Mouse (Mus musculus) adrenal gland, adult 18-20 months (tissue): Measurements from ENCODE around the gene Nudt2. TPM values are rescaled to one million over a fixed set of nuclear protein-coding genes. Genes with fewer than 3 reads are reported as not detected.

Source experiments
- DNase-seq, 2 experiments: peaks; one replicate each; pipeline ENCODE4 v3.0.0; 2021 to 2022; ENCODE audit warnings: low spot score in 2 of 2
- total RNA-seq, 2 experiments: library from RNA; stranded (reverse); gene quantifications; 1 replicate in 1 of 2; 2 replicates in 1 of 2; pipeline ENCODE4 v1.2.3; 2021

Gene Nudt2
- total RNA-seq, 2 experiments from 2014 or later: 25.6 to 27.0 TPM

- DNase-seq: no peak
Observed at GRCm38 (mm10) chr4:41518349-41518748, 53.4 kb downstream of the Nudt2 start.

GRCm38 (mm10) chr4:41519195-41519594, 54.2 kb downstream of the Nudt2 start:
- no peak for DNase-seq

- no peak for DNase-seq
Observed at GRCm38 (mm10) chr4:41520641-41521040, 55.7 kb downstream of the Nudt2 start.

GRCm38 (mm10) chr4:41522136-41522535, 57.2 kb downstream of the Nudt2 start:
- no peak for DNase-seq

GRCm38 (mm10) chr4:41522788-41523187, 57.8 kb downstream of the Nudt2 start:
- DNase-seq: no peak

GRCm38 (mm10) chr4:41523839-41524238, 58.9 kb downstream of the Nudt2 start:
- no peak for DNase-seq

- DNase-seq: no peak
Observed at GRCm38 (mm10) chr4:41524829-41525228, 59.9 kb downstream of the Nudt2 start.

GRCm38 (mm10) chr4:41526553-41526952, 61.6 kb downstream of the Nudt2 start:
- DNase-seq: no peak

- no peak for DNase-seq
Observed at GRCm38 (mm10) chr4:41527076-41527475, 62.1 kb downstream of the Nudt2 start.

- DNase-seq: peak in 1 of 2 experiments; percentile 39
Observed at GRCm38 (mm10) chr4:41527996-41528395, 63.0 kb downstream of the Nudt2 start.

Other genes with a start within 250 kb of the Nudt2 start
- gene Ubap2, start 190.0 kb upstream of the Nudt2 start, total RNA-seq: 10 to 100 TPM; 35.4 to 36.2 TPM
- gene Dcaf12, start 150.3 kb upstream of the Nudt2 start, total RNA-seq: 10 to 100 TPM; 41.0 to 53.2 TPM
- 10 to 100 TPM; 52.3 to 56.9 TPM for gene Ubap1, start 116.2 kb upstream of the Nudt2 start, total RNA-seq
- under 1 TPM; 0.90 to 0.93 TPM for gene Kif24, start 264 bp upstream of the Nudt2 start, total RNA-seq
- 10 to 100 TPM; 11.6 to 12.4 TPM for gene AI464131, start 37.9 kb downstream of the Nudt2 start, total RNA-seq
- 1 to 10 TPM in 1 of 2 experiments, under 1 TPM in 1; 0.60 to 1.1 TPM for gene 1110017D15Rik, start 52.2 kb downstream of the Nudt2 start, total RNA-seq
- gene Fam219a, start 104.4 kb downstream of the Nudt2 start, total RNA-seq: 10 to 100 TPM; 15.7 to 20.2 TPM
- not detected for gene Dnaic1, start 104.6 kb downstream of the Nudt2 start, total RNA-seq
- gene Enho, start 175.2 kb downstream of the Nudt2 start, total RNA-seq: 1 to 10 TPM; 2.3 to 4.1 TPM
- 10 to 100 TPM; 36.2 to 36.6 TPM for gene Cntfr, start 231.9 kb downstream of the Nudt2 start, total RNA-seq
- gene Il11ra1, start 234.8 kb downstream of the Nudt2 start, total RNA-seq: 10 to 100 TPM; 83.8 to 95.0 TPM
- 10 to 100 TPM; 34.3 to 37.0 TPM for gene Rpp25l, start 248.4 kb downstream of the Nudt2 start, total RNA-seq